Mouse (Mus musculus) limb, embryonic 13.5 days (tissue): ENCODE data around the gene Rab32. TPM values are rescaled to one million over a fixed set of nuclear protein-coding genes. Genes with fewer than 3 reads are reported as not detected.
"Not testable (repeated sequence)": the region's sequence is repeated elsewhere in the genome, so short reads cannot be mapped to it uniquely, and the experiment has no call there.

Experiments
- ATAC-seq: fragments of 200-750 bp; cut with Nextera tagmentation; 2 replicates; pipeline ENCODE4 v1.8.0; 2017; ENCODE audit warnings: low read depth, moderate number of reproducible peaks, moderate TSS enrichment; ENCODE audit not compliant: low FRiP score
- H3K27ac ChIP-seq: fragments of 300-500 bp; sonication (generic); 2 replicates; pipeline ENCODE4 v1.5.1; 2015; ENCODE audit warnings: inconsistent platforms, mild to moderate bottlenecking, moderate library complexity
- H3K27me3 ChIP-seq: fragments of 300-500 bp; sonication (generic); 2 replicates; pipeline ENCODE4 v1.6.1; 2015; ENCODE audit warnings: mild to moderate bottlenecking, inconsistent platforms
- H3K36me3 ChIP-seq: fragments of 300-500 bp; sonication (generic); 2 replicates; pipeline ENCODE4 v1.6.1; 2015; ENCODE audit warnings: inconsistent platforms, mild to moderate bottlenecking, moderate library complexity
- H3K4me1 ChIP-seq: fragments of 300-500 bp; sonication (generic); 2 replicates; pipeline ENCODE4 v1.6.1; 2015; ENCODE audit warnings: inconsistent platforms
- H3K4me2 ChIP-seq: fragments of 300-500 bp; sonication (generic); replicated peaks from 2 replicates; pipeline ENCODE4 v1.6.1; 2015; ENCODE audit warnings: inconsistent platforms, mild to moderate bottlenecking, moderate library complexity
- H3K4me3 ChIP-seq: fragments of 300-500 bp; sonication (generic); 2 replicates; pipeline ENCODE4 v1.5.1; 2015; ENCODE audit warnings: moderate library complexity, mild to moderate bottlenecking, inconsistent platforms
- H3K9ac ChIP-seq: fragments of 300-500 bp; sonication (generic); 2 replicates; pipeline ENCODE4 v1.6.1; 2015; ENCODE audit warnings: mild to moderate bottlenecking, inconsistent platforms
- H3K9me3 ChIP-seq: fragments of 300-500 bp; sonication (generic); 2 replicates; pipeline ENCODE4 v1.6.1; 2016; ENCODE audit warnings: inconsistent platforms
- WGBS: fragments of 180-500 bp; shearing (Covaris S2); methylation state at CpG from one replicate; pipeline ENCODE4 v1.1.7; 2015; 5-methylcytosine and 5-hydroxymethylcytosine counted together
- polyA plus RNA-seq: library from polyadenylated mRNA; unstranded; fragments of >200 nt; fragmentation: Nextera tagmentation; extraction: Ambion mirVana; gene quantifications from 2 replicates; pipeline ENCODE4 v1.2.1, GENCODE M21; 2015

Gene Rab32
- 36.3 and 38.1 TPM in 2 replicates for polyA plus RNA-seq

DNA sequence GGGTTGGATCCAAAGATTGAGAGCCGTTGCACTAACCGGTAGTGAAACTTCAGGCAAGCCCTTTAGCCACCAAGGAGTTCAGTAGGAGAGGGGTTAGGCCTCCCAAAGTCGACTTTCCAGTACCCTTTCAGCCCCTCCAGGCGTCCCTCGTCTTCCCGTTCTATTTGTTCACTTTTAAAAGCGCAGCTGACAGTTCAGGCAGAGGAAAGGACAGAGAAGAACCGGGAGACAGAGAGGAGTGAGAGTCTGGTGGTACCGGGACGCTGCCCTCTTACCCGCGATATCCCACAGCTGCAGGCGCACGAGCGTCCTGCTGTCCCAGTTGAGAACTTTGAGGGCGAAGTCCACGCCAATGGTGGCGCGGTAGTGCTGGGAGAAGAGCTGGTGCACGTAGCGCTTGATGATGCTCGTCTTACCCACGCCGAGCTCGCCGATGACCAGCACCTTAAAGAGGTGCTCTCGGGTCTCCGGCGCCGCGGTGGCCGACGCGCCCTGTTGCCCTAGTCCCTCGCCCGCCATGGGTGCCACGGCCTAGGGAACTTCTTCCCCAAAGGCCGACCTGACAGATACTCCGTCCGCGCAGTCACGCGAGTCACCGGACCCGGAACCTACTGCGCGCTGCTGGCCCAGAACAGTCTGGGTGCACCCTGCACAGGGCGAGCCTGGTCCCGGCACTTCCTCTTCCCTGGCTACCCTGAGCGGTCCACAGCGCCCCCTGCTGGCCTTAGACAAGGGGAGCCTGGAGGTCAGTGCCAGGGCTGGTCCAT is at the start of gene Rab32:
Rab32 (minus strand) TSS at position 696 of the 767 bp plus-strand sequence.
- Histone ChIP-seq H3K9me3 (no peaks in the 10 kb centered on the region), H3K27ac (peak within 1 kb of the TSS; percentile 78), H3K4me2 (peak within 1 kb of the TSS; percentile 84), H3K9ac (peak within 1 kb of the TSS; percentile 78), H3K4me1 (peaks cover 9% of the 10 kb centered on the region), H3K27me3 (no peaks in the 10 kb centered on the region), H3K4me3 (peak within 1 kb of the TSS; percentile 72), H3K36me3 (no peaks in the 10 kb centered on the region)
- peak; percentile 94 for ATAC-seq
- WGBS: under 1% methylated on average over 51 of the region's 51 CpGs

DNA sequence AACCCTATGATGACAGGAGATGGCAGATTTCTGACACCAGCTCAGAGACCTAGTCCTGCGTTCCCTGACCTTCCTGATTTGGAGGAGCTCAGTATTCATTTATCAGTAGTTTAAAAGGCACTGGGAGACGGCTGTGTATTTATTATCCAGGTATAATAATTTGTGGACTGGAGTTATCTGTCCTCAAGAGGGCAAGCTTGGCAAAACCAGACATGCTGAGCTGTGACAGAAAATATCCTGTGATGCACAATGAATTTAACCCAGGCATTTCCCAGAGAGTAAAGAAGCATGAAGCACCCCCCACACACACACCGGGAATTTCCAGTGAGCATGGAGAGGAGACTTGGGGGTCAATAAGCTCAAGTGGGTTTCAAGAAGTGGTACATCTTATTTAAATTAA is 42.7 kb upstream of the Rab32 start:
- WGBS: 79% methylated on average over 3 of the region's 3 CpGs
- H3K36me3 ChIP-seq: no peaks in the 10 kb centered on the region
- no peak overlapping the region for H3K4me3 ChIP-seq
- no peaks in the 10 kb centered on the region for H3K9me3 ChIP-seq
- no peak overlapping the region for H3K27ac ChIP-seq
- no peak for ATAC-seq
- H3K9ac ChIP-seq: no peak overlapping the region
- no peaks in the 10 kb centered on the region for H3K27me3 ChIP-seq
- H3K4me1 ChIP-seq: no peaks in the 10 kb centered on the region
- no peak overlapping the region for H3K4me2 ChIP-seq

DNA sequence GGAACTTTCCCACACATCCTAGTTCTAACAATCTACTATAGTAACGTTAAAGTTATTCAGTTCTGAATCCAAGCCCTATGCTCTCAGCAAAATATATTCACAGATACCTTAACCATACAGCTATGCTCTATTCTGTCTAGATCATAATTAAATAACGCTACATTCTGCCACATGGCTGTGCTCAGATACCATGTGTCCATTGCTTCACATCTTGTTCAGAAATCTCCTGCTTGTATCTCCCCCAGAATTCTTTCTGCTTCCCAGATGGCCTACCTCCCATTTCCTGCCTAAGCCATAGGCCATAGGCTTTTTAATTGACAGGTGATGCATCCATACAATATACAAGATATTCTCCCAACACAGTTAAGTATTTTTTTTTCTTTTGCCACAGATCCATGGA is 39.4 kb upstream of the Rab32 start:
- H3K9me3 ChIP-seq, H3K4me1 ChIP-seq, H3K9ac ChIP-seq, H3K4me2 ChIP-seq, H3K27me3 ChIP-seq, H3K36me3 ChIP-seq, H3K27ac ChIP-seq, ATAC-seq, H3K4me3 ChIP-seq: not testable (repeated sequence)
- WGBS: 91% methylated on average over 2 of the region's 2 CpGs

DNA sequence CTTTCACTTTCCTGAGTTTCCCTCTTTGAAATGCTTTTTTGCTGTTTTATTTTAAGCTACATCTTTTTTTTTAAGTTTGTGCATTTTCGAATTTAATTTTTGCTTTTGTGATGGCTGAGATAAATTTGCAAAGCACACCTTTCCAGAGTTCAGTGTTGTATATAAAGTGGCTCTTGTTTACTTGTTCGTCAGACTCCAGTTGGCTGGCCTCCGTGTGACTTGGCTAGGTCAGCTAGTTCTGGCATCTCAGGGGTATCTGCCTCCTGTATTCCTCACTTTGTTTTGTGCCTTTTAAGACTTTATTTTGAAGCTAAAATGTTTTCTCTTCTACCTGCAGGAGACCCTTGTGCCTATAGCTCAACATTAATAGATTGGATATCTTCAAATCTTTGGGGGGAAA is 22.7 kb upstream of the Rab32 start:
- Histone ChIP-seq H3K4me1 (no peaks in the 10 kb centered on the region), H3K4me2 (no peak overlapping the region), H3K4me3 (no peak overlapping the region), H3K9me3 (no peaks in the 10 kb centered on the region), H3K9ac (no peak overlapping the region), H3K27ac (no peak overlapping the region), H3K36me3 (no peaks in the 10 kb centered on the region), H3K27me3 (no peaks in the 10 kb centered on the region)
- WGBS: 87% methylated on average over 3 of the region's 3 CpGs
- ATAC-seq: no peak

DNA sequence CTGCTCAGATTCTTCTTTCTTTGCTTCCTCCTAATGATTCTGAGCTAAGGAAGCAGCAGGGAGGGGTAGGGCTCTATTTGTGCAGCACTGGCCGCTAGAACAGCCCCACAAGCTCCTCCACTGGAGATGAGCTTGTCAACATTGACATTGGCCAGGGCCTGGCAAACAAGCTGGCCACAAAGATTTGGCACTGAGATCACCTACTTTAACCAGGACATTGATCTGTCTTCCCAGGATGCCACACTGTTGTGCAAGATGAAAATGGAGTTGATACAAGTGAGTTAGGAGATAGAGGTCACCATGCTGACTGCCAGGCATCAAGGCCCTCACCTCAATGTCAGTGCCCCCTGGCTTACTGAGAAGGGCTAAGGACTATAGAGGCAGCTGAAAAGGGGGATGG is 21.8 kb upstream of the Rab32 start:
- no peak for ATAC-seq
- no peaks in the 10 kb centered on the region for H3K9me3 ChIP-seq
- H3K36me3 ChIP-seq: no peaks in the 10 kb centered on the region
- H3K27ac ChIP-seq: no peak overlapping the region
- H3K4me3 ChIP-seq: no peak overlapping the region
- whole genome bisulfite sequencing: 42% methylated on average over 1 of the region's 1 CpGs
- no peak overlapping the region for H3K9ac ChIP-seq
- no peaks in the 10 kb centered on the region for H3K4me1 ChIP-seq
- no peaks in the 10 kb centered on the region for H3K27me3 ChIP-seq
- H3K4me2 ChIP-seq: no peak overlapping the region

DNA sequence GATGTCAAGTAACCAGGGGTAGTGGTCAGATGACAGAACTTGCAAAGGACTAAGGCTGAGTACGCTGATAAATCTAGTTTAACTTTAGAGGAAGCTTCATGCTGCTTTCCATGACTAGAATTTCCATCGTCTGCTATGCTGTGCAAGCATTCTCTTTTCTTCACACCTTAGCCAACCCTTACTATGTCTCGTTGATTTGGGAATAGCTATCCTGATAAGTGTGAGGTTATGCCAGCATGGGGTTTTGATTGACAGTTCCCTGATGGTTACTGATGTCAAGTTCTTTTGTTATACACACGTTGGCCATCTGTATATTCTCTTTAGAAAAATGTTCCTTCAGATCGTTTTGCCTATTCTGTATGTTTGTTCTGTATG is 259 bp upstream of the Rab32 start:
- no peak overlapping the region for H3K27ac ChIP-seq
- H3K27me3 ChIP-seq: no peaks in the 10 kb centered on the region
- ATAC-seq: peak; percentile 10; the same call in 1 of the 2 replicates
- H3K4me2 ChIP-seq: peak overlapping the region; percentile 84
- H3K9me3 ChIP-seq: no peaks in the 10 kb centered on the region
- 42% methylated on average over 5 of the region's 5 CpGs for WGBS
- peak overlapping the region; percentile 72 for H3K4me3 ChIP-seq
- H3K36me3 ChIP-seq: no peaks in the 10 kb centered on the region
- H3K4me1 ChIP-seq: peaks cover 9% of the 10 kb centered on the region
- no peak overlapping the region for H3K9ac ChIP-seq

DNA sequence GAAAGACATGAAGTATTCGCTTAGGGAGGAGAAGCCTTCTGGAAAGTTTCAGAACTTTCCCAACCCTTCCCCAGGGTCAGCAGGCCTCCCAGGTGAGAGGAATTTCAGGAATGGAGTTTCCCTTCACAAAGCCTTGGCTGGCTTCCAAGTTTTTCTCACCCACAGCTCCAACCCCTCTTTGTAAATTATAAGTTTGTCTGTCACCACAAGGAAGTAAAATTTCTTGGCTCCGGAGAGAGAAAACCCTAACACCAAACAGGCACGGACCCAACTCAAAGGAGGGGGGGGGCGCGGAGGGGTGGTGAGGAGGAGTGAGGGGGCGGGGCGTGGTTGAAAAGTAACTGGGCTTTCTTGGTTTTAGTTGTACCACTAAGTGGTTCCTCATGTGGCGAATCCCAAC is 980 bp downstream of the Rab32 start:
- Histone ChIP-seq H3K27me3 (no peaks in the 10 kb centered on the region), H3K27ac (peak overlapping the region; percentile 78; the same call in 1 of the 2 replicates), H3K36me3 (no peaks in the 10 kb centered on the region), H3K4me3 (peak overlapping the region; percentile 72), H3K4me2 (peak overlapping the region; percentile 84), H3K4me1 (peaks cover 9% of the 10 kb centered on the region), H3K9ac (peak overlapping the region; percentile 78), H3K9me3 (no peaks in the 10 kb centered on the region)
- ATAC-seq: peak; percentile 75
- 4% methylated on average over 8 of the region's 8 CpGs for WGBS

DNA sequence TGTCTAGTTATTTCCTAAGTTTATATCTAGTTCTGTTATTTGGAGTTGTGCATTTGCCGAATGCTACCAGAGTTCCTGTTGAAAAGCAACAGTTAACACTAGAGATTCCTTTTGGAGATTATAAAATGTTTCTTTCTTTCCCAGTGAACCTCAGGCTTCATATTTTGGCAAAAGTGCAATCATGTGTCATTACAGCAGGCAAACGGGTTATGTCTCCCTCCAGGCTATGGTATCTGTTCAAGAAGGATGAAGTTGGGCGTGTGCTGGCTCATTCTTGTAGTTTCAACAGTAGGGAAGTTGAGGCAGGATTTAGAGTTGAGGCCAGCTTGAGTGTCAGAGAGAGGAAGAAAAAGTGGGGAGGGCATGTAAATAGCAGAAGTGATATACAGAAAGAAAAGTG is 2.4 kb downstream of the Rab32 start:
- no peak overlapping the region for H3K4me3 ChIP-seq
- no peak overlapping the region for H3K9ac ChIP-seq
- no peak overlapping the region; the same call in 1 of the 2 replicates for H3K4me2 ChIP-seq
- no peaks in the 10 kb centered on the region for H3K27me3 ChIP-seq
- H3K27ac ChIP-seq: no peak overlapping the region
- no peaks in the 10 kb centered on the region for H3K9me3 ChIP-seq
- no peak for ATAC-seq
- peaks cover 9% of the 10 kb centered on the region for H3K4me1 ChIP-seq
- no peaks in the 10 kb centered on the region for H3K36me3 ChIP-seq
- WGBS: 83% methylated on average over 3 of the region's 3 CpGs

DNA sequence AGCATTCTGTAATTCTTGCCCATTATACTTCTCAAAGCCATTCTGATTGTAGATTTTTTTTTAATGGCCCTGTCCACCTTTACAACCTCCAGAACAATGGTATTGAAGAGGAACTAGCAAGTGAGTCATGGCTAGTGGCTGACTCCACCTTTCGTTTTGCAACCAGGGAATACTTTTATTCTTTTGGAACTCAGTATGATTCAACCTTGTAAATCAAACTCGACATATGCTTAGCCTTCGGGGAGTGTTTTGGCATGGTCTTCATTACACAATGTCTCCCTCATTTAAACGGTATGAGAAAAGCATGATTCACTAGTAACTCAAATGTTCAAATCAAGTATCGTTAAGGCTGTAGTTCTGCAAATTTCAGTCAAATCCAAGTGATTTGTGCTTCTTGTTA is 2.8 kb downstream of the Rab32 start:
- Histone ChIP-seq H3K27me3 (no peaks in the 10 kb centered on the region), H3K4me2 (no peak overlapping the region), H3K4me1 (peaks cover 9% of the 10 kb centered on the region), H3K9me3 (no peaks in the 10 kb centered on the region), H3K27ac (no peak overlapping the region), H3K9ac (no peak overlapping the region), H3K4me3 (no peak overlapping the region), H3K36me3 (0 out of 2 replicates have a peak, but pooled peaks cover 2% of the 10 kb centered on the region)
- 60% methylated on average over 5 of the region's 5 CpGs for WGBS
- ATAC-seq: no peak

DNA sequence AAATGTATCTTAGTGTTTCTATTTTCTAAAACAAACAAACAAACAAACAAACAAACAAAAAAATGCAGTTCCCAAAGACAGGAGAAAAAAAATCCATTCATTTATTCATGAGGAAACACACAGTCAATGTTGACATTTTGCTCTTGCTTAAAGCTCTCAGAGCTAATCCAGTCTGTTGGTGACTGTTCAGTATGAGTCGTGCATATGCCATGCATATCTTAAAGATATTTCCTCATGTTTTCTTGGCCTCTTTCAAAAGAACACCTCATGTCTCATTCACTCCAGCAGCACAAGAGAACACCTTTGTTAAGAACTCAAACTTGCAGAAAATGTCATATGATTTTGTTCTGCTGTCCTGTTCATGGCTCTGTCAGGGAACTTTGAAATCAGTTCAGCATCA is 7.9 kb downstream of the Rab32 start:
- 0 out of 2 replicates have a peak, but pooled peaks cover 2% of the 10 kb centered on the region for H3K36me3 ChIP-seq
- H3K4me3 ChIP-seq: no peak overlapping the region
- H3K9ac ChIP-seq: no peak overlapping the region
- no peak overlapping the region for H3K27ac ChIP-seq
- whole genome bisulfite sequencing: 76% methylated on average over 1 of the region's 1 CpGs
- no peaks in the 10 kb centered on the region for H3K4me1 ChIP-seq
- no peaks in the 10 kb centered on the region for H3K27me3 ChIP-seq
- ATAC-seq: no peak
- no peak overlapping the region for H3K4me2 ChIP-seq
- H3K9me3 ChIP-seq: no peaks in the 10 kb centered on the region

DNA sequence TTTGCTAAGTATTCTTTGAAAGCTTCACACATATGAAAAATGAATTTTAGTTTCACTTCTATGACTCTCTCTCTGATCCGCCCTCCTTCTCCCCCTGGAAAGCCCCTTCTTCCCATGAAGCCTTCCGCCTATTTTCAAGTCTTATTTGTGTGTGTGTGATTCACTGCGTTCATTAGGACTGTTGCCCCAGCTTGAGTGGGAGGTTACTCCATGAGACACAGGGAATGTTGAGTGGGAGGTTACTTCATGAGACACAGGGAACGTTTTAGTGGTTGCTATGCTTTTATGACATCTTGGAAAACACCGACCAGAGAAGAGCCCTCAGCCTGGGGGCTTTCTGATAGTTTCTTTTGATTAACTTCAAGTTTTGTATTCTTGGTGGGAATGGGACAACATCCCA is 11.4 kb downstream of the Rab32 start:
- Histone ChIP-seq H3K9me3 (no peaks in the 10 kb centered on the region), H3K27ac (no peak overlapping the region), H3K4me2 (no peak overlapping the region), H3K27me3 (no peaks in the 10 kb centered on the region), H3K36me3 (peaks cover 2% of the 10 kb centered on the region; the same call in 1 of the 2 replicates), H3K4me3 (no peak overlapping the region), H3K9ac (no peak overlapping the region), H3K4me1 (no peaks in the 10 kb centered on the region)
- WGBS: 68% methylated on average over 5 of the region's 5 CpGs
- ATAC-seq: no peak

DNA sequence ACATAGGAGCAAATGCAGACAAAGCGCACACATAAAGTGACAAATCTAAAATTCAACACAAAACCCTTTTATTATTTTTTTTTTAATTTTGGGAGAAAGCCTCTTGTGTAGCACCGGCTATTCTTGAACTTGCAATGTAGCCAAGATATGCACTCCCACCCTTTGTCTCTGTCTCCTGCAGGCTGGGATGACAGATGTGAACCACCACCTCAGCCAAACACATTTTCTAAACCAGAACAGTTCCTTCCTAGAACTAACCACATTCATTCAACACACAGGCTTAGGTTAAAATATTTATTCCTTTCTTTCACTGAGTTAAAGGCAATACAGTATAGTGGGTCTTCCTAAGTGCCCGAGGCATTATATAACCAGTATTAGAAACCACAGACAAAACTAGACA is 13.1 kb downstream of the Rab32 start:
- H3K4me3 ChIP-seq: no peak overlapping the region

More for the DNA sequence above, 13.1 kb downstream of the Rab32 start:
- Histone ChIP-seq H3K9me3 (no peaks in the 10 kb centered on the region), H3K9ac (no peak overlapping the region), H3K27ac (no peak overlapping the region), H3K4me2 (no peak overlapping the region), H3K27me3 (no peaks in the 10 kb centered on the region), H3K4me1 (no peaks in the 10 kb centered on the region), H3K36me3 (no peaks in the 10 kb centered on the region; the same call in 1 of the 2 replicates)
- ATAC-seq: no peak
- 89% methylated on average over 3 of the region's 3 CpGs for WGBS
